Mouse (Mus musculus): ENCODE measurements around the gene Myo1h. TPM values are rescaled to one million over a fixed set of nuclear protein-coding genes. Genes with fewer than 3 reads are reported as not detected.
A peak's percentile ranks its signal among the peaks of the same experiment; 100 is the strongest.

The Myo1h gene
- total and polyA plus RNA-seq, 2 experiments from 2014 or later: 0.44 to 0.67 TPM

- DNase-seq (no peak), ATAC-seq (no peak)
- Histone ChIP-seq H3K9ac (peak overlapping the region; percentile 91; the same call in 1 of the 2 replicates), H3K4me3 (ENCODE audit: low read depth, low read length) (peak overlapping the region; percentile 96), H3K4me2 (ENCODE audit: low read depth) (peak overlapping the region; percentile 70), H3K27ac (ENCODE audit: low read depth, low read length) (0 out of 2 replicates have a peak overlapping the region, but pooled peaks have one; percentile 15), H3K4me1 (ENCODE audit: insufficient read depth) (peaks cover 16% of the 10 kb centered on the region), H3K36me3 (ENCODE audit: insufficient read depth) (peaks cover 18% of the 10 kb centered on the region), H3K27me3 (ENCODE audit: insufficient read depth, low read length) (no peaks in the 10 kb centered on the region), H3K9me3 (ENCODE audit: low read length) (no peaks in the 10 kb centered on the region)
- 68% methylated on average over 10 of the region's 10 CpGs for WGBS
- no peak for TF ChIP-seq CTCF (IDR thresholded peaks at IDR 0.05; ENCODE audit: low read depth)
These were observed 89.4 kb downstream of the Myo1h start for GRCm38 (mm10) chr5:114378177-114378920.

GRCm38 (mm10) chr5:114378936-114379335, 90.0 kb downstream of the Myo1h start:
- Histone ChIP-seq H3K4me2 (ENCODE audit: low read depth) (peak overlapping the region; percentile 70), H3K4me3 (ENCODE audit: low read depth, low read length) (peak overlapping the region; percentile 96), H3K27me3 (ENCODE audit: insufficient read depth, low read length) (no peaks in the 10 kb centered on the region), H3K27ac (ENCODE audit: low read depth, low read length) (0 out of 2 replicates have a peak overlapping the region, but pooled peaks have one; percentile 15), H3K4me1 (ENCODE audit: insufficient read depth) (peaks cover 16% of the 10 kb centered on the region), H3K9me3 (ENCODE audit: low read length) (no peaks in the 10 kb centered on the region), H3K36me3 (ENCODE audit: insufficient read depth) (peaks cover 12% of the 10 kb centered on the region), H3K9ac (peak overlapping the region; percentile 91; the same call in 1 of the 2 replicates)
- DNase-seq (no peak), ATAC-seq (no peak)
- 30% methylated on average over 6 of the region's 6 CpGs for WGBS
- TF ChIP-seq CTCF (IDR thresholded peaks at IDR 0.05; ENCODE audit: low read depth): no peak

- H3K9me3 ChIP-seq (ENCODE audit: low read length): no peaks in the 10 kb centered on the region
- no peaks in the 10 kb centered on the region for H3K27me3 ChIP-seq (ENCODE audit: insufficient read depth, low read length)
- DNase-seq: peak; percentile 43
- H3K4me2 ChIP-seq (ENCODE audit: low read depth): peak overlapping the region; percentile 70
- H3K4me1 ChIP-seq (ENCODE audit: insufficient read depth): peaks cover 16% of the 10 kb centered on the region
- peak; percentile 49 for ATAC-seq
- H3K27ac ChIP-seq (ENCODE audit: low read depth, low read length): peak overlapping the region; percentile 91
- no peak for TF ChIP-seq CTCF (IDR thresholded peaks at IDR 0.05; ENCODE audit: low read depth)
- H3K9ac ChIP-seq: peak overlapping the region; percentile 91
- H3K36me3 ChIP-seq (ENCODE audit: insufficient read depth): peaks cover 8% of the 10 kb centered on the region; the same call in 1 of the 2 replicates
- WGBS: 2% methylated on average over 20 of the region's 20 CpGs
- peak overlapping the region; percentile 96 for H3K4me3 ChIP-seq (ENCODE audit: low read depth, low read length)
These were observed 90.8 kb downstream of the Myo1h start for GRCm38 (mm10) chr5:114379763-114380162.

- DNase-seq (peak; percentile 95), ATAC-seq (peak; percentile 97)
- peaks cover 7% of the 10 kb centered on the region; the same call in 1 of the 2 replicates for H3K36me3 ChIP-seq (ENCODE audit: insufficient read depth)
- H3K9ac ChIP-seq: peak within 1 kb of the TSS; percentile 91
- no peak for TF ChIP-seq CTCF (IDR thresholded peaks at IDR 0.05; ENCODE audit: low read depth)
- no peaks in the 10 kb centered on the region for H3K27me3 ChIP-seq (ENCODE audit: insufficient read depth, low read length)
- H3K9me3 ChIP-seq (ENCODE audit: low read length): no peaks in the 10 kb centered on the region
- peak within 1 kb of the TSS; percentile 91 for H3K27ac ChIP-seq (ENCODE audit: low read depth, low read length)
- H3K4me3 ChIP-seq (ENCODE audit: low read depth, low read length): peak within 1 kb of the TSS; percentile 96
- peak within 1 kb of the TSS; percentile 70 for H3K4me2 ChIP-seq (ENCODE audit: low read depth)
- 2% methylated on average over 70 of the region's 74 CpGs for WGBS
- peaks cover 16% of the 10 kb centered on the region for H3K4me1 ChIP-seq (ENCODE audit: insufficient read depth)
These were observed 91.4 kb downstream of the Myo1h start, which contains the start of the genes Kctd10 and Ube3b for GRCm38 (mm10) chr5:114380209-114381012. Kctd10 (minus strand) TSS chr5:114380508. Ube3b (plus strand) TSS chr5:114380607.

- 2% methylated on average over 18 of the region's 18 CpGs for WGBS
- Histone ChIP-seq H3K27me3 (ENCODE audit: insufficient read depth, low read length) (no peaks in the 10 kb centered on the region), H3K36me3 (ENCODE audit: insufficient read depth) (peaks cover 9% of the 10 kb centered on the region), H3K27ac (ENCODE audit: low read depth, low read length) (peak overlapping the region; percentile 91), H3K9ac (peak overlapping the region; percentile 91), H3K4me3 (ENCODE audit: low read depth, low read length) (peak overlapping the region; percentile 96), H3K9me3 (ENCODE audit: low read length) (no peaks in the 10 kb centered on the region), H3K4me2 (ENCODE audit: low read depth) (peak overlapping the region; percentile 70), H3K4me1 (ENCODE audit: insufficient read depth) (peaks cover 16% of the 10 kb centered on the region)
- TF ChIP-seq CTCF (IDR thresholded peaks at IDR 0.05; ENCODE audit: low read depth): no peak
- DNase-seq (no peak), ATAC-seq (peak; percentile 16)
These were observed 92.0 kb downstream of the Myo1h start for GRCm38 (mm10) chr5:114381013-114381351.

GRCm38 (mm10) chr5:114383184-114383904, 94.4 kb downstream of the Myo1h start:
- Histone ChIP-seq H3K4me3 (ENCODE audit: low read depth, low read length) (no peak overlapping the region), H3K36me3 (ENCODE audit: insufficient read depth) (peaks cover 33% of the 10 kb centered on the region), H3K9ac (no peak overlapping the region), H3K4me2 (ENCODE audit: low read depth) (no peak overlapping the region), H3K27ac (ENCODE audit: low read depth, low read length) (no peak overlapping the region), H3K4me1 (ENCODE audit: insufficient read depth) (peaks cover 16% of the 10 kb centered on the region), H3K9me3 (ENCODE audit: low read length) (no peaks in the 10 kb centered on the region), H3K27me3 (ENCODE audit: insufficient read depth, low read length) (no peaks in the 10 kb centered on the region)
- no peak for ATAC-seq
- 78% methylated on average over 9 of the region's 9 CpGs for WGBS
- peak; percentile 74 for TF ChIP-seq CTCF (IDR thresholded peaks at IDR 0.05; ENCODE audit: low read depth)
- DNase-seq: peak; percentile 30

Measured in forebrain, postnatal 0 days (tissue).